Mouse (Mus musculus): Measurements from ENCODE around the gene Sult2a8. TPM values are rescaled to one million over a fixed set of nuclear protein-coding genes. Genes with fewer than 3 reads are reported as not detected.
"Not testable (repeated sequence)": the region's sequence is repeated elsewhere in the genome, so short reads cannot be mapped to it uniquely, and the experiment has no call there.

Sult2a8 gene
- polyA plus RNA-seq (2014; fragmentation: Nextera tagmentation; extraction: Ambion mirVana) = not detected in 2 replicates

DNA sequence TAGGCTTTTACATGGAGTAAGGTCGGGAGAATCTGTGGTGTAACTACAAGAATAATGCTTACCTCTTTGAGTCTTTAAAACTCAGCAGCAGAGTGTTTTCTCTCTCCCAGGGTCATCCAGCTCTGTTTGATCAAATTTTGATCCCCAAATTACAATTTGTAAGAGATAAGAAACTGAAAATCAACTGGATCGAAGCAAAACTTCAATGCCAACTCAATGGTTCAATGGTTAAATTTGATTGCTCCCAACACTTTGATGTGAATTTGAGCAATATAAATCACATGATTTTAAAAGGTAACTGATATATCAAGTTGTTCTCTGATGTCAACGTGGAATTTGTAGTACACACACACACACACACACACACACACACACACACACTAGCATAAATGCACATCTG, at the start of gene Sult2a8:
Sult2a8 (minus strand) TSS at position 236 of the 400 bp plus-strand sequence.
- Histone ChIP-seq H3K9me3 (ENCODE audit: control insufficient read depth, low read length) (peaks cover 12% of the 10 kb centered on the region; the same call in 1 of the 2 replicates), H3K4me2 (ENCODE audit: low read depth, low read length) (no peak within 1 kb of the TSS), H3K9ac (ENCODE audit: low read depth, low read length) (no peak within 1 kb of the TSS), H3K36me3 (ENCODE audit: control insufficient read depth, insufficient read depth, low read length) (no peaks in the 10 kb centered on the region), H3K4me3 (ENCODE audit: low read depth, low read length) (no peak within 1 kb of the TSS), H3K4me1 (ENCODE audit: control insufficient read depth, insufficient read depth, low read length) (no peaks in the 10 kb centered on the region), H3K27ac (replicated peaks; ENCODE audit: low read depth, low read length) (no peak within 1 kb of the TSS), H3K27me3 (replicated peaks; ENCODE audit: control insufficient read depth, insufficient read depth, low read length) (no peaks in the 10 kb centered on the region)
- DNase-seq (ENCODE audit: low spot score) = no peak
- ATAC-seq (ENCODE audit: low read depth) = no peak
- WGBS = 54% methylated on average over 3 of the region's 3 CpGs

DNA sequence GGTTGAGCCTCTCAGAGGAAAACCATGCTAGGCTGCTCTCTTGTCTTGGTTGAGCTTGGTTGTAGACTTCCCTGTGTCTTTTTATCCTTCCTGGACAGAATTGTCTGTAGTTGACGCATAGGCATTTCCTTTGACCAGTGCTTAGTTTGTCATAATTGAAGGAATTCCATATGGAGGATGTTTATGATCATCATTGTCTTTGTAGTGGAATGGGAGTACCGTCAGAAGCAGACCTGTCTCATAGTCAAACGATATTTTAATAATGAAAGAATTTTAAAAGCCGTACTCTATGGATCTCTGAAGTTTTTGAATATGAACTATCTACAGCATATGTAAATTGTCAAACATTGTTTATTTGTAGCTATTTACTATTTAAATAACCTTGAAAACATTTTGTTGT, 47.6 kb upstream of the Sult2a8 start, which contains the start of gene Sult2a7:
Sult2a7 (minus strand) TSS at position 101 of the 400 bp plus-strand sequence.
- Histone ChIP-seq H3K9ac (ENCODE audit: low read depth, low read length) (no peak within 1 kb of the TSS), H3K9me3 (ENCODE audit: control insufficient read depth, low read length) (no peaks in the 10 kb centered on the region; the same call in 1 of the 2 replicates), H3K27me3 (replicated peaks; ENCODE audit: control insufficient read depth, insufficient read depth, low read length) (no peaks in the 10 kb centered on the region), H3K4me2 (ENCODE audit: low read depth, low read length) (no peak within 1 kb of the TSS), H3K4me3 (ENCODE audit: low read depth, low read length) (no peak within 1 kb of the TSS), H3K4me1 (ENCODE audit: control insufficient read depth, insufficient read depth, low read length) (no peaks in the 10 kb centered on the region), H3K36me3 (ENCODE audit: control insufficient read depth, insufficient read depth, low read length) (no peaks in the 10 kb centered on the region), H3K27ac (replicated peaks; ENCODE audit: low read depth, low read length) (no peak within 1 kb of the TSS)
- DNase-seq (ENCODE audit: low spot score) = no peak
- WGBS = 90% methylated on average over 4 of the region's 4 CpGs
- ATAC-seq (ENCODE audit: low read depth) = no peak

DNA sequence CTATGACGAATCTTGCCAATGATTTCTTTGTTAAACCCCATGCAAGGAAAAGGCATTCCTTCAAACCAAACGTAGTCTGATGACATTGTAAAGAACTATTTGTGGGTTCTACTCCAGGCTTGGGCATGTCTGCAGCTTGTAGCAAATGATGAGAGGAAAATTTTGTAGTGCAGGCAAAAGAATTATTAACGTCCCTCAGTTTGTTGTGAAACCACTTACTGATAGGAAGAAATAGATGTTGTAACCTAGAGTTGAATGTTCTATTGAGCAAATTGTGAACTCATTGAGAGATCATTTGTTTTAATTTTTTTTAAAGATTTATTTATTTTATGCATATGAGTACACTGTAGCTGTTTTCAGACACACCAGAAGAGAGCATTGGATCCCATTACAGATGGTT, 46.3 kb upstream of the Sult2a8 start:
- DNase-seq (ENCODE audit: low spot score) (no peak), ATAC-seq (ENCODE audit: low read depth) (no peak)
- Histone ChIP-seq H3K4me1 (ENCODE audit: control insufficient read depth, insufficient read depth, low read length) (no peaks in the 10 kb centered on the region), H3K9ac (ENCODE audit: low read depth, low read length) (no peak overlapping the region), H3K36me3 (ENCODE audit: control insufficient read depth, insufficient read depth, low read length) (no peaks in the 10 kb centered on the region), H3K4me3 (ENCODE audit: low read depth, low read length) (no peak overlapping the region), H3K4me2 (ENCODE audit: low read depth, low read length) (no peak overlapping the region), H3K9me3 (ENCODE audit: control insufficient read depth, low read length) (no peaks in the 10 kb centered on the region; the same call in 1 of the 2 replicates), H3K27me3 (replicated peaks; ENCODE audit: control insufficient read depth, insufficient read depth, low read length) (no peaks in the 10 kb centered on the region), H3K27ac (replicated peaks; ENCODE audit: low read depth, low read length) (no peak overlapping the region)
- 75% methylated on average over 3 of the region's 3 CpGs for WGBS

DNA sequence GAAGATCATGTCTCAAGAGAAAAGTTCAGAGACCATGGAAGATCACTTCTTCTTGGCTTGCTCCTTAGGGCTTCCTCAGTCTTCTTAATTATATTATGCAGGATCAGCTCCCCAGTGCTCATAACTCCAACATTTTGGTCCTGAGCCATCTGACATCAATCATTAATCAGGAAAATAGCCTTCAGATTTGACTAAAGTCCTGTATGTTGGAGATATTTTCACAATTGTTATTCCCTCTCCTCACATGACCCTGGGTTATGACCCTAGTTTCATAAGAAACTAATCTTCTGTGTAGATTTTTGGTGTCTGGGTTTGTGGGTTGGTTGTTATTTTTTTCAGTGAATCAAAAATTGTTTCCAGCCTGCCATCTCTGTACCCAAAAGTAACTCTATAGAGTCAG, 7.0 kb downstream of the Sult2a8 start:
- H3K9me3 ChIP-seq (ENCODE audit: control insufficient read depth, low read length) = 0 out of 2 replicates have a peak, but pooled peaks cover 4% of the 10 kb centered on the region
- no peak overlapping the region for H3K4me3 ChIP-seq (ENCODE audit: low read depth, low read length)
- H3K4me1 ChIP-seq (ENCODE audit: control insufficient read depth, insufficient read depth, low read length) = no peaks in the 10 kb centered on the region
- DNase-seq (ENCODE audit: low spot score) = no peak
- no peak overlapping the region for H3K9ac ChIP-seq (ENCODE audit: low read depth, low read length)
- H3K27ac ChIP-seq (replicated peaks; ENCODE audit: low read depth, low read length) = no peak overlapping the region
- no peaks in the 10 kb centered on the region for H3K36me3 ChIP-seq (ENCODE audit: control insufficient read depth, insufficient read depth, low read length)
- H3K4me2 ChIP-seq (ENCODE audit: low read depth, low read length) = no peak overlapping the region
- no peak for ATAC-seq (ENCODE audit: low read depth)
- H3K27me3 ChIP-seq (replicated peaks; ENCODE audit: control insufficient read depth, insufficient read depth, low read length) = no peaks in the 10 kb centered on the region

DNA sequence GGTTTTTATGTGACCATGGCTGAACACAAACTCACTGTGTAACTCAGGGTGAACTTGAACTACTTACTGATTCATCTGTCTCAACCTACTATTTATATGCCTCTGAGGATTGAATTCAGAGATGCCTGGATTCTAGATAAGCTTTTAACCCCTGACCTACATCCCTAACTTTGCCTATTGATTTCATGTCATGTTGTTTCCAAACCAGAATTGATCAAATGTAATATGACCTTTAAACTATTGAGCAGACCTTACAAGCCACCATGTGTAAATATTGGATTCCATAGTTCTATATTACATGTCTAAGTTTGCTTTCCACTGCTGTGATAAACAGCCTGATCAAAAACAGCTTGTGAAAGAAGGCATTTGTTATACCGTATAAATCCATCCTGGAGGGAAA, 8.1 kb downstream of the Sult2a8 start:
- Histone ChIP-seq H3K36me3 (ENCODE audit: control insufficient read depth, insufficient read depth, low read length) (no peaks in the 10 kb centered on the region), H3K27me3 (replicated peaks; ENCODE audit: control insufficient read depth, insufficient read depth, low read length) (no peaks in the 10 kb centered on the region), H3K4me3 (ENCODE audit: low read depth, low read length) (no peak overlapping the region), H3K4me1 (ENCODE audit: control insufficient read depth, insufficient read depth, low read length) (no peaks in the 10 kb centered on the region), H3K4me2 (ENCODE audit: low read depth, low read length) (no peak overlapping the region), H3K27ac (replicated peaks; ENCODE audit: low read depth, low read length) (no peak overlapping the region), H3K9ac (ENCODE audit: low read depth, low read length) (no peak overlapping the region), H3K9me3 (ENCODE audit: control insufficient read depth, low read length) (0 out of 2 replicates have a peak, but pooled peaks cover 8% of the 10 kb centered on the region)
- 70% methylated on average over 1 of the region's 1 CpGs for WGBS
- DNase-seq (ENCODE audit: low spot score) = no peak
- ATAC-seq (ENCODE audit: low read depth) = no peak

DNA sequence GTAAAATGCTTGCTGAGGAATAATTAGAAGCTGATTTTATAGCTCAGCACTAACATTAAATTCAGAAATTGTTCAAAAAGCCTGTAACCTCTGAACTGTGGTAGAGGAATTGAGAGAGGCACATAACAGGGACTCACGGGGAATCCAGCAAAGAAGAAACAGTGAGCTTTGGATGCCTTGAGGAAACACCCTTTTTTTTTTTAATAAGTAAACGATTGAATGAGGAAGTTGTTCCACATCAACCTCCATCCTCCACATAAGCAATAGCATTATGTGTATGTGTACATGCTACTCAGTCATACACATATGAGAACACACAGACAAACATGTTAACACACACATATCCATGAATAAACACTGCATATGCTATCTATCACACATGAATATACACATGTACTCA, 8.5 kb downstream of the Sult2a8 start:
- H3K4me3 ChIP-seq (ENCODE audit: low read depth, low read length) = no peak overlapping the region
- no peaks in the 10 kb centered on the region for H3K4me1 ChIP-seq (ENCODE audit: control insufficient read depth, insufficient read depth, low read length)
- no peaks in the 10 kb centered on the region for H3K27me3 ChIP-seq (replicated peaks; ENCODE audit: control insufficient read depth, insufficient read depth, low read length)
- WGBS = 75% methylated on average over 2 of the region's 2 CpGs
- ATAC-seq (ENCODE audit: low read depth) (no peak), DNase-seq (ENCODE audit: low spot score) (no peak)
- no peak overlapping the region for H3K4me2 ChIP-seq (ENCODE audit: low read depth, low read length)
- 0 out of 2 replicates have a peak, but pooled peaks cover 8% of the 10 kb centered on the region for H3K9me3 ChIP-seq (ENCODE audit: control insufficient read depth, low read length)
- H3K9ac ChIP-seq (ENCODE audit: low read depth, low read length) = no peak overlapping the region
- H3K27ac ChIP-seq (replicated peaks; ENCODE audit: low read depth, low read length) = no peak overlapping the region
- H3K36me3 ChIP-seq (ENCODE audit: control insufficient read depth, insufficient read depth, low read length) = no peaks in the 10 kb centered on the region

DNA sequence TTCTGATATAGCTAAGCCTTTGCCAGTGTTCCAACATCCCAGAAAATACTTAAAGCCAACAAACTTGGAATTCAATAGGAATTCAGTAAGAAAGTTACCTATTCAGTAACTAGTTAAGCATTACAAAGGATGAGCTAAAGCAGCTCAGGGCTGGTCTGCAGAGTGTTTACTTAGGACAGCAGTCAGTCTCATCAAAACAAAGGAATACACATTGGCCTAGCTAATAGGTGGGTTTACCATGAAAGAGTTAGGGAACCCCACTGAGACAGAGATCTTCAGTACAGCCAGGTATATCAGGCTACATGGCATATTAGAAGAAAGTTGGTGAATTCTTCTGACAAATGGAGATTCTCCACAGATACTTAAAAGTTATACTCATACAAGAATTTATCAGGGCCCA, 47.2 kb downstream of the Sult2a8 start:
- not testable (repeated sequence) for H3K4me3 ChIP-seq (ENCODE audit: low read depth, low read length); H3K27ac ChIP-seq (replicated peaks; ENCODE audit: low read depth, low read length); DNase-seq (ENCODE audit: low spot score); ATAC-seq (ENCODE audit: low read depth); H3K9ac ChIP-seq (ENCODE audit: low read depth, low read length); H3K27me3 ChIP-seq (replicated peaks; ENCODE audit: control insufficient read depth, insufficient read depth, low read length); H3K36me3 ChIP-seq (ENCODE audit: control insufficient read depth, insufficient read depth, low read length); H3K4me1 ChIP-seq (ENCODE audit: control insufficient read depth, insufficient read depth, low read length); H3K4me2 ChIP-seq (ENCODE audit: low read depth, low read length)
- H3K9me3 ChIP-seq (ENCODE audit: control insufficient read depth, low read length) = 0 out of 2 replicates have a peak, but pooled peaks cover 14% of the 10 kb centered on the region

DNA sequence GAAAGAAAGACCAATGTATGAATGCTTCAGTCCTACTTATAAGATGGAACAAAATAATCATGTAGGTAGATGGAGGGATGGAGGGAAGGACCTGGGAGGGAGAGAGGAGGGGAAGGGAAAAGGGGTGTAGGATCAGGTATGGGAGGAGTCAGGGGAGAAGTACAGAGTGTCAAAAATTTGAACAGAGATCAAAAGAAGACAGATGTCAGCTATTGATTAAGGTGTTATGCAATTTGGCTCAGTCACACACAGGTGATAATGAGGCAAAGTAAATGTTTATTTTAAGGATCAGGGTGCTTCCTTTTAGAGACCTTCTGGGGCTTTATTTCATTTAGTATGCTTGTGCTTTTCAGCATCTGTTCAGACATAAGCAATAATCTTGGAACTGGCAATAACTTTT, 50.1 kb downstream of the Sult2a8 start:
- DNase-seq (ENCODE audit: low spot score) = no peak
- Histone ChIP-seq H3K4me2 (ENCODE audit: low read depth, low read length) (no peak overlapping the region), H3K36me3 (ENCODE audit: control insufficient read depth, insufficient read depth, low read length) (no peaks in the 10 kb centered on the region), H3K27me3 (replicated peaks; ENCODE audit: control insufficient read depth, insufficient read depth, low read length) (no peaks in the 10 kb centered on the region), H3K9me3 (ENCODE audit: control insufficient read depth, low read length) (0 out of 2 replicates have a peak, but pooled peaks cover 14% of the 10 kb centered on the region), H3K4me3 (ENCODE audit: low read depth, low read length) (no peak overlapping the region), H3K4me1 (ENCODE audit: control insufficient read depth, insufficient read depth, low read length) (no peaks in the 10 kb centered on the region), H3K9ac (ENCODE audit: low read depth, low read length) (no peak overlapping the region), H3K27ac (replicated peaks; ENCODE audit: low read depth, low read length) (no peak overlapping the region)
- ATAC-seq (ENCODE audit: low read depth) = no peak
